Mouse (Mus musculus) bone marrow, adult 2 months (tissue): ENCODE measurements around the gene Chrna10. TPM values are rescaled to one million over a fixed set of nuclear protein-coding genes. Genes with fewer than 3 reads are reported as not detected.

ENCODE experiments used
- H3K27ac ChIP-seq: fragments of 200-500 bp; 2 replicates; pipeline ENCODE4 v1.5.1; 2012; ENCODE audit warnings: low read depth, mild to moderate bottlenecking, control low read depth, inconsistent platforms, low read length; ENCODE audit not compliant: control insufficient read depth, poor library complexity, insufficient read depth
- H3K4me1 ChIP-seq: fragments of 200-500 bp; 2 replicates; pipeline ENCODE4 v1.6.1; 2011; ENCODE audit warnings: low read length; ENCODE audit not compliant: control insufficient read depth, insufficient read depth
- H3K4me3 ChIP-seq: fragments of 200-500 bp; replicated peaks from 2 replicates; pipeline ENCODE3; 2011; ENCODE audit warnings: mild to moderate bottlenecking, low read depth, low read length, control low read depth; ENCODE audit not compliant: control insufficient read depth
- CTCF ChIP-seq: fragments of 200-500 bp; IDR thresholded peaks from 2 replicates; pipeline ENCODE4 v1.5.1; 2011; ENCODE audit warnings: low read length, control low read depth; ENCODE audit not compliant: control insufficient read depth, insufficient read depth
- POLR2A ChIP-seq: fragments of 200-500 bp; IDR thresholded peaks from 2 replicates; pipeline ENCODE4 v1.6.1; 2011; ENCODE audit warnings: low read depth, mild to moderate bottlenecking, control low read depth, low read length, borderline replicate concordance; ENCODE audit not compliant: control insufficient read depth
- WGBS: fragments of 180-500 bp; shearing (Covaris S2); methylation state at CpG from one replicate; pipeline ENCODE4 v1.1.7; 2018; 5-methylcytosine and 5-hydroxymethylcytosine counted together
- polyA plus RNA-seq: library from polyadenylated mRNA; stranded (reverse); fragments of >200 nt; gene quantifications from 2 replicates; pipeline ENCODE4 v1.2.4, GENCODE M21; 2011; ENCODE audit warnings: low replicate concordance; ENCODE audit not compliant: missing spikeins, insufficient read depth, insufficient read length

The Chrna10 gene
- polyA plus RNA-seq, 1 experiment, result not detected

DNA sequence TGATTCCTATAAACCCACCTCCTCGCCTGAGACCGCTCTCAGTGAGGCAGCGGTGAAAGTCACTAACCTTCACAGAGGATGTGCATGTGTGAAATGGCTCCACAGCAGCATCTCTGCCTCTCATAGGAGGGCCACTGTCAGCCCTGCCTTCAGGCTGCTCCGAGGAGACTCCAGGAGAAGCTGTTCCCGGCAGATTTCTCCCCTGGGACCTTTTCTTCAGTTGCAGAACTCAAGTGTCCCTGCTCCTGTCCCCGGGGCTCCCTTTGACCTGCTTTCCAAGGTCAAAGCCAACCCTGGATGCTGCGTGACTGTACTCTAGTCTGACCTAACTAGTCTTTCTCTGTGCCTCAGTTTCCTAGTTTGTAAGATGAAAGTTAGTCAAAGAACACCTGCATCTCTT is 7.5 kb downstream of the Chrna10 start, which contains the start of gene Art5:
TSS of gene Art5 (minus strand) at position 319 of the 400 bp plus-strand sequence.
- 82% methylated on average over 7 of the region's 7 CpGs for whole genome bisulfite sequencing
- no peaks in the 10 kb centered on the region for H3K4me1 ChIP-seq
- H3K4me3 ChIP-seq, result no peak within 1 kb of the TSS
- no peak for TF ChIP-seq CTCF
- TF ChIP-seq POLR2A, result no peak
- H3K27ac ChIP-seq, result no peak within 1 kb of the TSS

DNA sequence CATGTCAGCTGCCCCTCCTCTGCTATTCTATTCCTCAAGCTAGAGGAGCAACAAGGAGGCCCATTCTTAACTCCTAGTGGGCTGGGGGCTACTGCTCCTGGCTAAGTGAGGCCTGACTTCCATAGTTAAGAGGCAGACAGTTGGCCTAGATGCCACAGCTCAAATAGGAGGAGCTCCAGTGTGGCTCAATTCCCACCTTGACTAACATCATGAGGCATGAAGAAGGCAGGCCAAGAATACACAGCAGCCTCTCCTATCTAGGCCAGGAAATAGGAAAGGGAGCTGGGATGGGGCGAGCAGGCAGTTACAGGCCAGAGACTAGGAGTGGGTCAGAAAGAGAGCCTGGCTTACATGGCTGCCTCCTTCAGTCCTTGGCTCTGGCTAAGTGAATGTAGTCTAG is 8.4 kb downstream of the Chrna10 start:
- Histone ChIP-seq H3K27ac (no peak overlapping the region), H3K4me3 (no peak overlapping the region), H3K4me1 (no peaks in the 10 kb centered on the region)
- WGBS, result 85% methylated on average over 1 of the region's 1 CpGs
- no peak for TF ChIP-seq POLR2A
- no peak for TF ChIP-seq CTCF

DNA sequence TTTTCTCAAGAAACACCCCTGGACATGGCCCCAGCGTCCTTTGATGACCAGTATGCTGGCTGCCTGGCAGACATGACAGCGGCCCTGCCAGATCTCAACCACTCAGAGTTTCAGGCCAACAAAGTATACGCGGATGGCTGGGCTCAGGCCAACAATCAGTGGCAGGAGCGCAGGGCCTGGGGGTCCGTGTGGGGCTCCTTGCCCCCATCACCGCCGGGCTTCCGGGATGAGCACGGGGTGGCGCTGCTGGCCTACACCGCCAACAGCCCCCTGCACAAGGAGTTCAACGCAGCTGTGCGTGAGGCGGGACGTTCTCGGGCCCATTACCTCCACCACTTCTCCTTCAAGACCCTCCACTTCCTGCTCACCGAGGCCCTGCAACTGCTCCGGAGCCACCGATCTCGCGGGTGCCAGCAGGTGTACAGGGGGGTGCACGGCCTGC is 9.9 kb downstream of the Chrna10 start:
- Histone ChIP-seq H3K27ac (no peak overlapping the region), H3K4me3 (no peak overlapping the region), H3K4me1 (no peaks in the 10 kb centered on the region)
- WGBS, result 30% methylated on average over 23 of the region's 23 CpGs
- TF ChIP-seq CTCF, result no peak
- TF ChIP-seq POLR2A, result no peak

DNA sequence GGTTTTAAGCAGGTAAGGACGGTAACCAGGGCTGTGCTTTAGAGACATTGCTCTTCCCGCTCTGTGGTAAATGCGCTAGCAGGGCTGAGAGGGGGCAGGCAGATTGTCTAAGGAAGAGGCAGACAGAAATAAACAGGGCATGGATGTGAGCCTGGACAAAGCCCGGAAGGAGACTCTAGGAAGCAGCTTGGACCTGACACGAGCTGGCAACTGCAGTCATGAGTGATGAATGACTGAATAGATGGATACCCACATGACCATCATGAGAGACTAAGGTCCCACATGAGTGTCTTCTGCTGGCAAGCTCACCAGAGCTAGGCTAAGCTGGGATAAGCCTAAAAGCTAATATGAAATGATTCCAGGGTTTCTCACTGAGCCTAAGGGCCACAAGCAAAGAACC is 12.5 kb downstream of the Chrna10 start:
- no peak overlapping the region for H3K4me3 ChIP-seq
- H3K27ac ChIP-seq, result no peak overlapping the region
- WGBS, result 75% methylated on average over 5 of the region's 5 CpGs
- TF ChIP-seq POLR2A (no peak), CTCF (no peak)
- peaks cover 1% of the 10 kb centered on the region for H3K4me1 ChIP-seq

DNA sequence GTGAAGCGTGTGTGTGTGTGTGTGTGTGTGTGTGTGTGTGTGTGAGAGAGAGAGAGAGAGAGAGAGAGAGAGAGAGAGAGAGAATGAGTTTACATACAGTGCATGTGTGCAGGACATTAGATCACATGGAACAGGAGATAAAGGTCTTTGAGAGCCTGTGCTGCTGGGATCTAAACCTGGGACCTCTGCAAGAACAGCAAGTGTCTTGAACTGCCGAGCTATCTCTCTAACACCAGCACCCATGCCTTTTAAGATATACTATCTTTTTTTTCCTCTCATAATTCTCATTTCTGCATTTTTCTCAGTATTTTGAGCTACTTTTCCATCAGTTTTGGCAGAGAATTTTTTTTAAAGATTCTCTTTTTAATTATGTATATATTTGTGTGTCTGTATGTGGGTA is 13.1 kb downstream of the Chrna10 start:
- no peak for TF ChIP-seq CTCF
- no peak for TF ChIP-seq POLR2A
- 63% methylated on average over 2 of the region's 2 CpGs for WGBS
- no peak overlapping the region for H3K27ac ChIP-seq
- no peak overlapping the region for H3K4me3 ChIP-seq
- peaks cover 1% of the 10 kb centered on the region for H3K4me1 ChIP-seq

DNA sequence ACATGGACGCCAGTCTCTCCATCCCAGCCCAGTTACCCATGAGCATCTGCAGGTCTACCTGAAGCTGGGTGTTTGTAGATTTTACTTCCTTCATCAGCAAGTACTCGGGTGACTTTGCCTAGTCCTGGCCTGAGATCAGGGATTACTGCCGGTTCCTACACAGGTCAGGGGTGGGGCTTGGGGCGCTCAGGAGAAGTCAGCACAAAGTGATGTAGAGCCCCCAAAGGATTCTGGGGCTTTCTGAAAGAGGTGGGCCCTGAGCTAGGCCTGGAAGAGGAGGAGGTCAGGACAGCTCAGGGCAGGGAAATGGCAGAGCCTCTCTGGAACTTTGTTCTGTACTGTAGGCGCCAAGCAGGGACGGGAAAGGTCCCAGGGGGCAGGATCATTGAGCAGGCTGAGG is 13.9 kb downstream of the Chrna10 start:
- Histone ChIP-seq H3K4me1 (peaks cover 1% of the 10 kb centered on the region), H3K27ac (no peak overlapping the region), H3K4me3 (no peak overlapping the region)
- WGBS, result 69% methylated on average over 6 of the region's 6 CpGs
- TF ChIP-seq CTCF (no peak), POLR2A (no peak)

DNA sequence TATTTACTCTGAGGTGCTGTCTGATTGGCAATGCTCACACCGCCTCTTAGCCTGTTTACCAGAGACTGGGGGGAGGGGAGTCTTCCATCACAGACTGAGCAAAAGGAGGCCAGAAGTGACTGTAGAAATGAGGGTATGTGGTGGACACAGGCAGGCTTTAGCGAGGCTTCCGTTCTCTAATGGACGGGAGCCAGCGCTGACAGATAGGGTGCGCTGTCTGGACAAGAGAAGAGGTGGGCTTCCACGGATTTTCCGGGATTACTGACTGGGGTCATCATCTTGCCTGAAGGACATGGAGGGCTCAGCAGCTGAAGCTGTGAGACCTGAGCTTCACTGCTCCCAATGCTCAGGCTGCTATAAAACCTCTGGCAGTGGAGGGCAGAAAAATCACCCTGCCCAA is 14.4 kb downstream of the Chrna10 start:
- H3K4me1 ChIP-seq, result peaks cover 1% of the 10 kb centered on the region
- 83% methylated on average over 8 of the region's 8 CpGs for WGBS

DNA sequence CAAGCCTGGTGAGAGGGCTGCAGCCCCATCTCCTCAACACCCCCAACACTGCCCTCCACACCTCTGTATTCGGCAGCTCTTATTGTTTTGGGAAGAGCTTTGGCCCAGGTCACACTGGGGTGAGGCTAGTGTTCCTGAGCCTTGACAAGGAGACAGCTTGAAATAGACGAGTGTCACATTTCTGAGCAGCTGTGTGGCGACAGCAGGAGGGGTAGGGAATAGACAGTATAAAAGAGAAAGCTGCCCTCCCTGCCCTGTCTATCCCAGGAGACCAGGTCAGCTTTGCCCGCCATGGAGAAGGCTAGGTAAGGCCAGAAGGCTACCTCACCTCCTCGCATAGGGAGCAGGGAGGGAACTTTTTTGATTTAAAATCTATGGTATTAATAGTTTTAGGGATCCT is 15.1 kb downstream of the Chrna10 start, which contains the start of gene Art1:
TSS of gene Art1 (plus strand) at position 257 of the 400 bp plus-strand sequence.
- TF ChIP-seq CTCF, result no peak
- no peak for TF ChIP-seq POLR2A
- 76% methylated on average over 5 of the region's 5 CpGs for WGBS

More for the DNA sequence above, 14.4 kb downstream of the Chrna10 start:
- Histone ChIP-seq H3K4me3 (no peak overlapping the region), H3K27ac (no peak overlapping the region)
- TF ChIP-seq POLR2A, result no peak
- no peak for TF ChIP-seq CTCF

DNA sequence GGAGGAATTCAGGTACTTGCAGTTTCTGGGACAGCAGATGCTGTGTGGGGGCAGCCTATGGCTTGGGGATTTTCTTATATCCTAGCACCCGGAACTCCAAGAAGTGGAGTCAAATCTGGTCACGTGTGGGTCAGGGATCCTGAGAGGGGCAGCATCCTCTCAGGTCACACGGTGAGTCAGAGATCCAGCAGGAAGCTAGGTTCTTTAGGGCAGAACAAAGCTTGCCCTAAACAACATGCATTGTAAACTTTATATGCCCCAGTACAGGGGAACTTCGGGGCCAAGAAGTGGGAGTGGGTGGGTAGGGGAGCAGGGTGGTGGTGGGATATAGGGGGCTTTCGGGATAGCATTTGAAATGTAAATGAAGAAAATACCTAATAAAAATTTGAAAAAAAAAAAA is 15.8 kb downstream of the Chrna10 start:
- H3K27ac ChIP-seq, result no peak overlapping the region
- H3K4me1 ChIP-seq, result peaks cover 1% of the 10 kb centered on the region
- H3K4me3 ChIP-seq, result no peak overlapping the region
- TF ChIP-seq CTCF (no peak), POLR2A (no peak)
- 74% methylated on average over 5 of the region's 5 CpGs for WGBS

More for the DNA sequence above, 15.1 kb downstream of the Chrna10 start, which contains the start of gene Art1:
- Histone ChIP-seq H3K27ac (no peak within 1 kb of the TSS), H3K4me1 (peaks cover 1% of the 10 kb centered on the region), H3K4me3 (no peak within 1 kb of the TSS)
